Mouse (Mus musculus) ES-E14 (cell line): ENCODE results near the gene Slc10a1. TPM values are rescaled to one million over a fixed set of nuclear protein-coding genes. Genes with fewer than 3 reads are reported as not detected.

ENCODE experiments used
- DNase-seq: peaks from one replicate; pipeline ENCODE4 v3.0.0-alpha.2; 2013; ENCODE audit warnings: low read depth, low spot score
- H3K27ac ChIP-seq: 2 replicates; pipeline ENCODE4 v1.5.1; 2012; ENCODE audit warnings: low read depth, mild to moderate bottlenecking, low read length, moderate library complexity, mixed read lengths; ENCODE audit not compliant: poor library complexity, insufficient read depth, severe bottlenecking
- H3K36me3 ChIP-seq: 2 replicates; pipeline ENCODE4 v1.6.1; 2012; ENCODE audit warnings: mild to moderate bottlenecking, low read length, moderate library complexity, mixed read lengths; ENCODE audit not compliant: control insufficient read depth, poor library complexity, insufficient read depth, severe bottlenecking
- H3K4me1 ChIP-seq, 2 experiments: fragments of 150-350 bp in 1 of 2; sonication (generic) in 1 of 2; 2 replicates each; pipeline ENCODE4 v1.6.1; 2012; ENCODE audit warnings: low read length in 2 of 2, mild to moderate bottlenecking in 1 of 2, mixed read lengths in 1 of 2; ENCODE audit not compliant: control insufficient read depth in 2 of 2, insufficient read depth in 2 of 2, poor library complexity in 1 of 2
- H3K4me3 ChIP-seq, 2 experiments: fragments of 150-350 bp in 1 of 2; sonication (generic) in 1 of 2; 2 replicates each; pipeline ENCODE4 v1.5.1; 2012; ENCODE audit warnings: low read length in 2 of 2, low read depth in 1 of 2, mild to moderate bottlenecking in 1 of 2, mixed read lengths in 1 of 2; ENCODE audit not compliant: insufficient read depth in 1 of 2, poor library complexity in 1 of 2, severe bottlenecking in 1 of 2
- H3K9ac ChIP-seq: 2 replicates; pipeline ENCODE4 v1.6.1; 2012; ENCODE audit warnings: low read depth, mild to moderate bottlenecking, low read length, mixed read lengths; ENCODE audit not compliant: poor library complexity, insufficient read depth, severe bottlenecking
- H3K9me3 ChIP-seq: fragments of 150-350 bp; sonication (generic); 2 replicates; pipeline ENCODE4 v1.6.1; 2012; ENCODE audit warnings: low read depth, mild to moderate bottlenecking, low read length; ENCODE audit not compliant: control insufficient read depth, insufficient read depth
- CHD2 ChIP-seq: IDR thresholded peaks from 2 replicates; pipeline ENCODE4 v1.6.1; 2014; ENCODE audit warnings: mild to moderate bottlenecking, low read depth, low read length, inconsistent platforms
- HCFC1 ChIP-seq: IDR thresholded peaks from 2 replicates; pipeline ENCODE4 v1.6.1; 2012; ENCODE audit warnings: low read length, inconsistent platforms, borderline replicate concordance; ENCODE audit not compliant: insufficient read depth
- MAFK ChIP-seq: IDR thresholded peaks from 2 replicates; pipeline ENCODE4 v1.6.1; 2014; ENCODE audit warnings: mild to moderate bottlenecking, low read depth, low read length, inconsistent platforms; ENCODE audit not compliant: insufficient read depth
- ZC3H11A ChIP-seq: IDR thresholded peaks from 2 replicates; pipeline ENCODE4 v1.6.1; 2012; ENCODE audit warnings: low read depth, mild to moderate bottlenecking, inconsistent platforms, low read length, borderline replicate concordance
- ZNF384 ChIP-seq: IDR thresholded peaks from 2 replicates; pipeline ENCODE4 v1.6.1; 2012; ENCODE audit warnings: low read depth, low read length, inconsistent platforms
- in situ Hi-C, 2 experiments: fragments of 600-800 bp; cut with MboI; formaldehyde crosslinking; loops; one replicate each; pipeline ENCODE4 v1.15.1; 2025; ENCODE audit warnings: low sequenced_read_pairs in 2 of 2, inconsistent platforms in 1 of 2; ENCODE audit not compliant: unreplicated experiment in 2 of 2
- total RNA-seq: library from RNA; depleted of rRNA; stranded (reverse); fragments of 300-350 nt; gene quantifications from 2 replicates; pipeline ENCODE4 v1.2.3, GENCODE M21; 2012

Slc10a1 gene
- total RNA-seq, 1 experiment: 0.54 TPM

- no peak for TF ChIP-seq MAFK
- no peak for TF ChIP-seq HCFC1
- TF ChIP-seq ZC3H11A: no peak
- no peak for TF ChIP-seq CHD2
- TF ChIP-seq ZNF384: no peak
- in situ Hi-C loops: loop anchor here in 1 of 2 experiments (25.0 kb wide), 1 partner anchor 390 kb away; the partner anchor contains the start of gene Gm4787
- 0 out of 4 replicates have a peak, but pooled peaks cover 0 to 2% of the 10 kb centered on the region in 2 experiments for H3K4me1 ChIP-seq
- no peak for DNase-seq
- H3K4me3 ChIP-seq: no peak overlapping the region
- no peak overlapping the region for H3K9ac ChIP-seq
- H3K9me3 ChIP-seq: no peaks in the 10 kb centered on the region
- H3K36me3 ChIP-seq: no peaks in the 10 kb centered on the region
- H3K27ac ChIP-seq: no peak overlapping the region
These were observed 29.1 kb upstream of the Slc10a1 start for GRCm38 (mm10) chr12:80997652-80998051.

- H3K4me3 ChIP-seq: no peak overlapping the region
- no peak for DNase-seq
- H3K27ac ChIP-seq: no peak overlapping the region
- TF ChIP-seq MAFK (no peak), ZC3H11A (no peak), HCFC1 (no peak), CHD2 (no peak)
- no peaks in the 10 kb centered on the region for H3K9me3 ChIP-seq
- in situ Hi-C loops: loop anchor here in 1 of 2 experiments (25.0 kb wide), 1 partner anchor 392 kb away; the partner anchor contains the start of gene Gm4787
- no peaks in the 10 kb centered on the region; the same call in 1 of the 2 replicates for H3K36me3 ChIP-seq
- 0 out of 4 replicates have a peak, but pooled peaks cover 0 to 2% of the 10 kb centered on the region in 2 experiments for H3K4me1 ChIP-seq
- no peak overlapping the region for H3K9ac ChIP-seq
These were observed 26.8 kb upstream of the Slc10a1 start for GRCm38 (mm10) chr12:80995326-80995725.

- DNase-seq: no peak
- no peak for TF ChIP-seq MAFK
- H3K9me3 ChIP-seq: no peaks in the 10 kb centered on the region
- H3K36me3 ChIP-seq: no peaks in the 10 kb centered on the region; the same call in 1 of the 2 replicates
- H3K27ac ChIP-seq: no peak overlapping the region
- no peak overlapping the region for H3K9ac ChIP-seq
- no peak overlapping the region for H3K4me3 ChIP-seq
- in situ Hi-C loops: loop anchor here in 1 of 2 experiments (25.0 kb wide), 1 partner anchor 394 kb away; the partner anchor contains the start of gene Gm4787
- 0 out of 4 replicates have a peak, but pooled peaks cover 0 to 2% of the 10 kb centered on the region in 2 experiments for H3K4me1 ChIP-seq
These were observed 25.3 kb upstream of the Slc10a1 start for GRCm38 (mm10) chr12:80993773-80994172.

GRCm38 (mm10) chr12:80992540-80993122, 24.1 kb upstream of the Slc10a1 start:
- Histone ChIP-seq H3K9ac (no peak overlapping the region), H3K4me1 (peaks cover 0 to 5% of the 10 kb centered on the region in 2 experiments; a peak in 1 of 4 replicates), H3K36me3 (no peaks in the 10 kb centered on the region; the same call in 1 of the 2 replicates), H3K27ac (no peak overlapping the region), H3K4me3 (no peak overlapping the region), H3K9me3 (no peaks in the 10 kb centered on the region)
- DNase-seq: no peak
- TF ChIP-seq ZC3H11A (no peak), ZNF384 (no peak), MAFK (no peak), HCFC1 (no peak), CHD2 (no peak)
- in situ Hi-C loops: loop anchor here in 1 of 2 experiments (25.0 kb wide), 1 partner anchor 395 kb away; the partner anchor contains the start of gene Gm4787

- in situ Hi-C loops: loop anchor here in 1 of 2 experiments (25.0 kb wide), 1 partner anchor 395 kb away; the partner anchor contains the start of gene Gm4787
These were observed 23.3 kb upstream of the Slc10a1 start for GRCm38 (mm10) chr12:80991806-80992205.

More at GRCm38 (mm10) chr12:80991806-80992205, 23.3 kb upstream of the Slc10a1 start:
- Histone ChIP-seq H3K9ac (no peak overlapping the region), H3K36me3 (no peaks in the 10 kb centered on the region; the same call in 1 of the 2 replicates), H3K27ac (no peak overlapping the region), H3K9me3 (no peaks in the 10 kb centered on the region), H3K4me3 (no peak overlapping the region), H3K4me1 (peaks cover 0 to 5% of the 10 kb centered on the region in 2 experiments; a peak in 1 of 4 replicates)
- no peak for TF ChIP-seq HCFC1
- TF ChIP-seq ZC3H11A: no peak
- no peak for TF ChIP-seq CHD2
- TF ChIP-seq ZNF384: no peak
- no peak for TF ChIP-seq MAFK
- no peak for DNase-seq
